Mouse (Mus musculus): ENCODE measurements around the gene Araf.
A peak's percentile ranks its signal among the peaks of the same experiment; 100 is the strongest.

Araf gene

GRCm38 (mm10) chrX:20848256-20848984 is 50.8 kb downstream of the Araf start:
- ATAC-seq (ENCODE audit: low TSS enrichment): peak; percentile 98

DNA sequence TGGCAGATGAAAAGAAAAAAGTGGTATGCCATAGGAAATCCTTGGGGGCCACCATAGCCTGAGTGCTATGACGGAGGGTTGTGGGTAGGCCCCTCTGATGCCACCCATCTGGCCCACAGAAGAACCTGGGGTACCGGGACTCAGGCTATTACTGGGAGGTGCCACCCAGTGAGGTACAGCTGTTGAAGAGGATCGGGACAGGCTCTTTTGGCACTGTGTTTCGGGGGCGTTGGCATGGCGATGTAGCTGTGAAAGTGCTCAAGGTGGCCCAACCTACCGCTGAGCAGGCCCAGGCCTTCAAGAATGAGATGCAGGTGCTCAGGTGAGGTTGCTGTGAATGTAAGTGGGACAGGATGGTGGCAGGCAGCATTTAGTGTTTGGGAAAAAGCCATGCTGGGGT is 56.2 kb downstream of the Araf start:
- no peak for ATAC-seq (ENCODE audit: low TSS enrichment)

DNA sequence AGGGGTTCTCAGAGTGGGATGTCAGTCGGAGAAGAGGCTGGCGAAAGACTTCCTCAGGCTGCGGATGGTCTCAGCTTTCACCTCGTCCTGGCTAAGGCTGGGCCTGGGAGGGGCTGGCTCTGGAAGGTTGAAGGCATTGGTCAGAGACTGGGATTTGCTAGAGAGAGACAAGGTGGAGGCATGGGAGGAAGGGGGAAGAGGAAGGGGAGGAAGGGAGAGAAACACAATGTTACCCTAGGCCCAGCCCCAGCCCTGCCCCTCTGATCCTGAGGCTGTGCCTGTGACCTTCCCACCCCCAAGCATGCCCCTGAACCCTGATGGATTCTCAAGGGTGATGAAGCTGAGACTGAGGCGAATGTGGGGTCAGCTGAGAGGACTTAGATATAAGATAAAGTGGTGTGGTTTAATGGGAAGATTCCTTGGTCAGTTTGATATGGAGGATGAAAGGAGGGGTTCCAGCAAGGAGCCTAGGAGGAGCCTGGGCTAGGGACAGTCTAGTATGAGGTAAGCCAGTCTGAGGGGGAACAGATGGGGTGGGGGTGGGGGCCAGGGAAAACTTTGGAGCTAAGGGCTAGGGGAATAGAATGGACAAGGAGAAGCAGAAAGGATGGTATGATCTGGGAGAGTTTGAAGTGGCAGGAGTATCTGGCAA is 64.0 kb downstream of the Araf start:
- no peak for ATAC-seq (ENCODE audit: low TSS enrichment)

DNA sequence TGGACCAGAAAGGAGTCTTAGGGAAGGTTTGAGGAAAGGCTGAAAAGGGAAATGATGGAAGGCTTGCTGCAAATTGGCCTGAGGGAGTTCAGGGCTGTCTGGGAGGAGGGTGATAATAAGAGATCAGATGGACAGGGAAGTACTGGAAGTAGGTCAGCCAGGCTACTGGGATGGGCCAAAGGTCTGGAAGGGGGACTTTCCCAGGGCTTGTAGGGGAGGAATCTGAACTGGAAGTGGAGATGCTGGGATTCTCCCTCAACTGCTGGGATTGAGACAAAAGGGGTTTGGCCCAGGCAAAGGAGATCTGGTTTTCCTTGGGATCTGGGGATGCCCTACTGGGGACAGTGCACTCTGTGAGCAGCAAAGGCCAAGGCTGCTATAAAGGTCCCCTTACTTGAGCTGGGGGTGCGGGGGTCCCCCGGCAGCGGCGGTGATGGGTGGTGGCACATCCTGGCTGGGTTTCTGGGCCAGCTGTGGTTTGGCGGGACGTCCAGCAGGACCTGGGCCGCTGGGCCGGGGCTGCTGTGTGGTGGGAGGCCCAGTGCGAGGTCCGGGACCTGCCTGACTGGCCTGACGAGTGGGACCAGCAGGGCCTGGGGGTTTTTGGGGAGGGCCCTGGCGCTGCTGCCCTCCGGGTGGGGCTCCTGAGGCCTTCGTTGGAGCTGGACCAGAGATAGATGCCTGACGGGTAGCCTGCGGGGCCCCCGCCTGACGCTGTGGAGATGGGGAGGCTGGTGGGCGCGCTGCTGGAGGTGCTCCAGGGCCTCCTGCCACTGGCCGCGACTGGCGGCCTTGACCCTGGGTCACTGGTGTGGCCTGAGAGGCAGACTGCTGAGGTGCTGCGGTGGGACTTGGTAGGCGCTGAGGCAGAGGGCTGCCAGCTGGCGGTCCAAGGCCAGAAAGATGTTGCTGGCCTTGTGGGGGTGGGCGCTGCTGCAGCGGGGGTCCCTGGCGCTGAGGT is 64.8 kb downstream of the Araf start:
- ATAC-seq (ENCODE audit: low TSS enrichment): no peak

DNA sequence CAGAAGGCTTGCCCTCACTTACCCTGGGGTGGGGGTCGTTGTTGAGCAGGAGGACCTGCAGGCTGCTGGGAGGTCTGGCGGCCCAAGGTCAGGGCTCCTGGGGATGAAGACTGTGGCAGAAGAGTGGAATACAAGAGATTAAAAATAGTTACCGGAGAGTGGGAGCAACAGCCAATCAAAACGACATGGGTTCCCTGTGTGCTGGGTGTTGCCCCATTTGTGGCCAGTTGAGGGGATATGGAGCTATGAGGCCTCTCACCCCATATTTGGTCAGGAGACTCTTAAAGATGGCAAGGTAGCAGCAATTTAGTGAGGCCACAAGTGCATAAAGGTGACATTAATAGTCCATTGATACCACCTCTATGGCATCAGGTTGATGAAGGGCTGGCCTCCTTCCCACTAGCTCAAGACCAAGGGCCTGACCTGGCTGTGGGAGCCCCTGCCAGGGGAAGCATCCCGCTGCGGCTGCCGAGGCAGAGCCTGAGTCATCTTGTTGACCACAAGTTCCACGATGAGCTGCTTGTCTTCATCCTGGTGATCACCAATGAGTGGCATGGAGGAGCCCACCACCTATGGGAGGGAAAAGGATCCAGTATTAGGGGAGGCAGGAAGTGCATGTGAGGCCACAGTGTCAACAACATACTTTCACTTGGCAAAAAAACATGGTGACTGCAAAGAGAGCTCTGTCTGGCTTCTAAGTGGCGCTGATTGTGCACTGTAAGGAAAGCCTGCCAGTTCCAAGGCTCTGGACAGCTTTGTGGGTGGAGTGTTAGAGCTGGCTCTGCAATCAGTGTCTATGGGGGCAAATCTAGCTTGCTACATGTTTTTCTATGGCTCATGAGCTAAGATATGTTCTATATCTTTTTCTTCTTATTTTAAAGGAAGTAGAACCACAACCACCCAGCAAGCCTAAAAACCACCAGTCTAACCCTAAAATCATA is 65.8 kb downstream of the Araf start:
- ATAC-seq (ENCODE audit: low TSS enrichment): peak; percentile 74

GRCm38 (mm10) chrX:20868091-20868490 is 70.5 kb downstream of the Araf start:
- ATAC-seq (ENCODE audit: low TSS enrichment): no peak

- ATAC-seq (ENCODE audit: low TSS enrichment): no peak
Observed at GRCm38 (mm10) chrX:20869203-20869602, 71.6 kb downstream of the Araf start.

DNA sequence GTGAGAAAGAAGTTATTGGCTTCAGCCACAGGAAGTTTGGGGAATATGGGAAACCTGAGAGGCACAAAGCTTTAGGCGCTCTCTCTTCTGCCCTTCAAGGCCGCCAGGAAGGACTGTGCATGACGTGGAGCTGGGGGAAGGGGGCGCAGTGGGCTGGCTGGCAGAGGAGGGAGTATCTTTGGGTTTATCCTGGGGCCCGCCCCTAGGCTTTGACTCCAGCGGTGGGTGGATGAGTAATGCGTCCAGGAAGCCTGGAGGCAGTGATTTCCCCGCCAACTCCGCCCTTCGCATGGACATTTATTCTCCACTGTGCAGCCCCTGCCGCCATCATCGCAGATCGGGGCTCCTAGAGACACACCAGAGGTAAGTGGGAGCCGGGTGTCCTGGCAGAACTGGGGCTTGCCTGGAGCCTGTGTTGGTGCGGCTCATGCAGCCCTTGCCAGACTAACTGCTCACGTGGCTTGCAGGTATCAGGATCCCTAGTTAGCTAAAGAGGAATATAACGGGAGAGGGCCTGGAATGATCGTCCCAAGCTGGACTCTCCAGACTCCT is 72.4 kb downstream of the Araf start, which contains the start of gene Timp1:
Timp1 (plus strand) TSS at position 205 of the 552 bp plus-strand sequence.
- ATAC-seq (ENCODE audit: low TSS enrichment): peak; percentile 58

DNA sequence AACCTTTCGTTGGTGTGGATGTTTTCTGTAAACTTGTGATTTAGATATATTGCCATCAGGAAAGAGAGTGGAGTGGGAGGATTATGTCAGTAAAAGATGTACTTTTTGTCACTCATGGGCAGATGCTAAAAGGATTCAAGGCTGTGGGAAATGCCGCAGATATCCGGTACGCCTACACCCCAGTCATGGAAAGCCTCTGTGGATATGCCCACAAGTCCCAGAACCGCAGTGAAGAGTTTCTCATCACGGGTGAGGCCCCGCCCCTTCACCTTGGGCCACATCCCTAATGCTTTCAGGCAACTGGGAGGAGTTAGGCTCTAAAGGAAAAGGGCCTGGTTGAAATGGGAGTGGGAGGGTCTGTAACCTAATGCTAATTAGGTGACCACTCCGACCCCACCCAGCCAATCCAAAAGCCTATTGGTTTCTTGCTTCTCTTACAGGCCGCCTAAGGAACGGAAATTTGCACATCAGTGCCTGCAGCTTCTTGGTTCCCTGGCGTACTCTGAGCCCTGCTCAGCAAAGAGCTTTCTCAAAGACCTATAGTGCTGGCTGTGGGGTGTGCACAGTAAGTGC is 75.4 kb downstream of the Araf start:
- ATAC-seq (ENCODE audit: low TSS enrichment): peak; percentile 78

- ATAC-seq (ENCODE audit: low TSS enrichment): no peak
Observed at GRCm38 (mm10) chrX:20875241-20875640, 77.6 kb downstream of the Araf start.

GRCm38 (mm10) chrX:20910074-20910473 is 112.5 kb downstream of the Araf start:
- peak; percentile 60 for ATAC-seq (ENCODE audit: low TSS enrichment)

All from frontal cortex, adult (tissue).